Mouse (Mus musculus) heart, embryonic 15.5 days (tissue): ENCODE data around the gene Hjurp. TPM values are rescaled to one million over a fixed set of nuclear protein-coding genes. Genes with fewer than 3 reads are reported as not detected.

Experiments
- ATAC-seq: fragments of 200-750 bp; cut with Nextera tagmentation; replicated peaks from 2 replicates; pipeline ENCODE4 v1.8.0; 2017; ENCODE audit warnings: low read depth, moderate TSS enrichment; ENCODE audit not compliant: insufficient number of reproducible peaks, insufficient read depth, low FRiP score
- H3K27ac ChIP-seq: fragments of 300-500 bp; sonication (generic); 2 replicates; pipeline ENCODE4 v1.5.1; 2015; ENCODE audit warnings: mild to moderate bottlenecking, inconsistent platforms
- H3K27me3 ChIP-seq: fragments of 300-500 bp; sonication (generic); 2 replicates; pipeline ENCODE4 v1.6.1; 2015; ENCODE audit warnings: inconsistent platforms
- H3K36me3 ChIP-seq: fragments of 300-500 bp; sonication (generic); 2 replicates; pipeline ENCODE4 v1.6.1; 2015; ENCODE audit warnings: mild to moderate bottlenecking, inconsistent platforms
- H3K4me1 ChIP-seq: fragments of 300-500 bp; sonication (generic); replicated peaks from 2 replicates; pipeline ENCODE4 v1.6.1; 2015; ENCODE audit warnings: inconsistent platforms
- H3K4me2 ChIP-seq: fragments of 300-500 bp; sonication (generic); 2 replicates; pipeline ENCODE4 v1.6.1; 2015; ENCODE audit warnings: inconsistent platforms, mild to moderate bottlenecking, moderate library complexity
- H3K4me3 ChIP-seq: fragments of 300-500 bp; sonication (generic); 2 replicates; pipeline ENCODE4 v1.5.1; 2015; ENCODE audit warnings: mild to moderate bottlenecking, inconsistent platforms
- H3K9ac ChIP-seq: fragments of 300-500 bp; sonication (generic); 2 replicates; pipeline ENCODE4 v1.6.1; 2015; ENCODE audit warnings: mild to moderate bottlenecking, inconsistent platforms
- H3K9me3 ChIP-seq: fragments of 300-500 bp; sonication (generic); replicated peaks from 2 replicates; pipeline ENCODE4 v1.6.1; 2016; ENCODE audit warnings: inconsistent platforms
- WGBS: fragments of 180-500 bp; shearing (Covaris S2); methylation state at CpG from one replicate; pipeline ENCODE4 v1.1.7; 2015; ENCODE audit warnings: mixed read lengths; 5-methylcytosine and 5-hydroxymethylcytosine counted together
- polyA plus RNA-seq: library from polyadenylated mRNA; unstranded; fragments of >200 nt; fragmentation: Nextera tagmentation; extraction: Ambion mirVana; gene quantifications from 2 replicates; pipeline ENCODE4 v1.2.1, GENCODE M21; 2015

Gene Hjurp
- polyA plus RNA-seq, 1 experiment from 2014 or later = 93.4 TPM

DNA sequence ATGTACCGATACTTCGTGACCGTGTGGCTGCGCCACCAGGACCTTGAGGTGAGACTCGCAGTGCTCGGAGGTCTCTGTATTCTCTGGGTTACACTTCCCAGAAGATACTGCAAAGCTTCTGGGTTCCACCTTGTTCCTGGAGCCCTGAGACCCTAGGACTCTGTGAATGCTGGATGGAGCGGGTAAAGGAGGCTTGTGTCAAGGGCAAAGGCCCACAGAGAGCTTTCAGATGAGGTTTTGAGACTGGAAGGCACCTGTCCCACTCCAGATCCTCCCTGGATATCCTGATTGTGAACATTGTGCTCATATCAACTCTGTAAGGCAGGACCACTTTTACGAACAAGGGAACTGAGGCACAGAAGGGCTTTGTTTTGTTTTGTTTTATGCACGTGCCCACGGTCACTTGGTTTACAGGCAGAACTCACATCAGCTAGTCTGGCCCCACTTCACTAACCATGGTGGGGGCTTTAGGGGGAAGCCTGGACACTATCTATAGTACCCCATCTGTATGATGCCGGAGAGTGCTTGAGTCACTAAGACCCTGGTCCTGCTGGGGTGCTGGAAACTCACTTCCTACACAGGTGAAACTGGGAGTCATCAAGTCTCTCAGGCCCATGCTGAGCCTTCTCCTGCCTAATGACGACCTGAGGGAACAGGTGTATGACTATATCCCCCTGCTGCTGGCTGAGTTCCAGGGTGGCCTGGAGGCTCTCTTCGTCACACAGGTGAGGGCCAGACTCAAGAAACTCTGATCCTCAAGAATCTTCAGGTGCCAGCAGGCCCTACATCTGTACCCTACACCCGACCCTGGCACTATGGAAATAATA is 43.8 kb downstream of the Hjurp start:
- 60% methylated on average over 14 of the region's 14 CpGs for WGBS
- no peak overlapping the region for H3K4me3 ChIP-seq
- no peaks in the 10 kb centered on the region for H3K4me1 ChIP-seq
- H3K27ac ChIP-seq = no peak overlapping the region
- no peak for ATAC-seq
- H3K9ac ChIP-seq = no peak overlapping the region
- H3K9me3 ChIP-seq = peaks cover 64% of the 10 kb centered on the region
- H3K4me2 ChIP-seq = no peak overlapping the region
- no peaks in the 10 kb centered on the region for H3K27me3 ChIP-seq
- H3K36me3 ChIP-seq = no peaks in the 10 kb centered on the region

DNA sequence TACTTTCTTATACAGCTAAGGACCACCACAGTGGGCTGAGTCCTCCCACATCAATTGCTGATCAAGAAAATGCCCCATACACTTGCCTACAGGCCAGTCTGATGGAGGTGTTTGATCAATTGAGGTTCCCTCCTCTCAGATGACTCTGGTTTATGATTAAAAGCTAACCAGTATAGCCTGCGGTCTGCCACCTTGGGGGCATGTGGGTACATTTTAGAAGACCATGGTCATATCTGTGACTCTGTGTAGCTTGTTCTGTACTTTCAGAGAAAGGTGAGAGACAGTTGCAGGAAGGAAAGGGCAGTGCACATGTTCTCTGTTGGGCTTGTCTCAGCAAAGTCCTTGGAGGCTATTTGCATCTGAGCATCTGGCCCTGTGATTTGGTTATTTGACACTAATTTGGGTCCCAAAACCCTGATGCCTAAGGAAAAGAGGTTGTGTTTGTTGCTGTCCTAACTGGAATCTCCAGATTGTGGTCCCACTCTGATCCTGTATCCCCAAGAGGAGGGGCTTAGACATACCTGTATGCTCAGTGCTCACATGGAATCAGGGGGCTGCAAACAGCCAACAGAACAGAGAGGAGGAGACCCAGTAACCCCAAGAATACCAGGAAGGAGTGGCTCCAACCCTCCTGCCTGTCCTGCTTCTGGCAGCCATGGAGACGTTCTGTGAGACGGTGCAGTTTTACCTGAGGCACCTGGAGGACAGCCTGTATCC is 44.6 kb downstream of the Hjurp start:
- ATAC-seq = no peak
- H3K4me2 ChIP-seq = no peak overlapping the region
- no peak overlapping the region for H3K27ac ChIP-seq
- no peaks in the 10 kb centered on the region for H3K27me3 ChIP-seq
- no peaks in the 10 kb centered on the region for H3K36me3 ChIP-seq
- H3K9ac ChIP-seq = no peak overlapping the region
- no peak overlapping the region for H3K4me3 ChIP-seq
- no peaks in the 10 kb centered on the region for H3K4me1 ChIP-seq
- H3K9me3 ChIP-seq = peaks cover 61% of the 10 kb centered on the region
- WGBS = 48% methylated on average over 3 of the region's 3 CpGs

DNA sequence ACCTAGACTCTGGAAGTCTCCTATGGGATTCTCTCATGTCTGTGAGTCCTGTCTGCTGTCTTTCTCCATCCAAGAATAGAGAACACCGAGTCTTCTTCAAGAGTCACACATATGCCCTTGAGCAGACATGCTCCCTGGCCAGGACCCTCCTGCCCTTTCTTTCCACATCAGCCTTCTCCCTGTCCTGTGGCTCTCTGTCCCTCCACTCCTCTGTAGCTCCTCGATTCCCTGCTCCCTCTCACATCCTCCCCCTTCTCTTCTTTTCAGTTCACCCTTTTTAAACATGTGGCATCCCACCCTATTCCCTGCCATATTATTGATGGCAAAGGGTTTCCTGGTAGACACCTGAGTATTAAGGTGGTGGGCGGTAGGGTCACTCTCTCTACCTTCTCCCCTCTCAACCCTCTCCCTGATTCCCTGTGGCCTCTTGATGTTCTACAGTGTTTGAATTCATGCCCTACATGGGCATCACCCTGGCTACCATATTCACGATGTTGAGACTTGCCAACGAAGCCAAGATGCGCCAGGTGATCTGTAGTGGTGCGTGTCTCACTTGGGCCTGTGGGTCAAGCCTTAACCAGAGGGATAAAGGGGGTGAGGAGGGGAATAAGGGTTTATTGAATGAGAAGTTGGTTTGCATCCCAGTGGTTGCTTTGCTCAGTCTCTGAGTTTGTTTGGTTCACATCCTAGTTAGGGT is 45.5 kb downstream of the Hjurp start:
- no peak for ATAC-seq
- H3K4me3 ChIP-seq = no peak overlapping the region
- H3K4me1 ChIP-seq = no peaks in the 10 kb centered on the region
- H3K9ac ChIP-seq = no peak overlapping the region
- peaks cover 62% of the 10 kb centered on the region for H3K9me3 ChIP-seq
- H3K27ac ChIP-seq = no peak overlapping the region
- 57% methylated on average over 7 of the region's 7 CpGs for WGBS
- H3K4me2 ChIP-seq = no peak overlapping the region
- no peaks in the 10 kb centered on the region for H3K27me3 ChIP-seq
- H3K36me3 ChIP-seq = no peaks in the 10 kb centered on the region

DNA sequence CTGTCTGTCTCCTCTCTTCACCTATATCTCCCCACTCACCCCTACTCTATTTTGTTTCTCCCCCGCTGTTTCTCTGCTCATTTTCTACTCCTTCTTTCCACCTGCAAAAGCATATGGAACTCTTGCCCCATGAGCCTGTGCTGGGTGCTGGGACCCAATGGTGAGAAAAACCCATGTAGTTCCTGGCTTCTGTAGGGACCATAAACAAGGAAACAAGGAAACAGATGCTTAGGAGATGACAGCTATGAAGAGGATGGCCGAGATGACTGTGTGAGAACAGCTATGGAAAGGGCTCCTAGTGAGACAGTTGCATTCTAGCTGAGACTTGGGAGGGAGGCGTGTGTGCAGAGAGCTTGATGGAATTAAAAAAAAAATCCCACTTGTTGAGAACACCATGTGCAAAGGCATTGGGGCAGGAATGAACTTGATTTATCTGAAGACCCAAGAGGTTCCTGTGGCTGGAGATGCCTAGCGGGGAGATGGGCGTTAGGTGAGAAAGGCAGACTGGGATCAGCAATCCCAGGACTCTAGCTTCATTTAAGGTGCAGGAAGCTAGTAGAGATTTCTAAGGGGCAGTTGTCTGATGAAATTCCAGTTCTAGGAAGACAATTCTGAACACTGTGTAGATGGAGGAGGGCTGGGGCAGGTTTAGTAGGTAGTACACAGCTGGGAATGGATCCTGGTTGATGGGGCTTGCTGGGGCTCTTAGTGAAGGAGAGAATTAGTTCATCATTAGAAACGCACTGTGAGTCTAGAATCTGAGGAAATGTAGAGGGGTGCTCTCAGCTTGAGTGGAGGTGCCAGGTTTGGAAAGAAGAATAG is 46.2 kb downstream of the Hjurp start:
- H3K27ac ChIP-seq = no peak overlapping the region
- H3K9me3 ChIP-seq = peaks cover 66% of the 10 kb centered on the region
- no peaks in the 10 kb centered on the region for H3K27me3 ChIP-seq
- WGBS = 66% methylated on average over 6 of the region's 6 CpGs
- no peaks in the 10 kb centered on the region for H3K36me3 ChIP-seq
- no peak for ATAC-seq
- no peak overlapping the region for H3K4me2 ChIP-seq
- no peak overlapping the region for H3K4me3 ChIP-seq
- H3K9ac ChIP-seq = no peak overlapping the region
- H3K4me1 ChIP-seq = no peaks in the 10 kb centered on the region

DNA sequence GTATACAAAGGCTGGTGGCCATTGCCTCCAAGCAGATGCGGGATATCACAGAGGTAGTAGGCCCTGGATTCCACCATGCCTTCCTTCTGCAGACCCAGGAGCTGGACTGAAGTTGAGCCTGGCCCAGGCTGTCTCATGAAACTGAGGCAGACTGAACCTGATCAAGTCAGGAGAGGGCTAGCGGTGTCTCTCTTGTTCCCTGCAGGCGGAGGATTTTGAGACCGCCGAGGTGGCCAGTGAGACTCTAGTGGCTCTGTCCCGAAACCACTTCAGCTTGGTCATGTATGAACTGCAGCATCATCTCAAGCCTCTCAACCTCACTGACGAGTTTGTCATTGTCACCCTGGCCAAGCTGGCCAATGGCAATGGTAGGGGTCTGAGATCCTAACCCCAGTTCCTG is 47.0 kb downstream of the Hjurp start:
- Histone ChIP-seq H3K27me3 (no peaks in the 10 kb centered on the region), H3K4me2 (no peak overlapping the region), H3K9ac (no peak overlapping the region), H3K4me3 (no peak overlapping the region), H3K27ac (no peak overlapping the region), H3K36me3 (no peaks in the 10 kb centered on the region), H3K9me3 (peaks cover 72% of the 10 kb centered on the region), H3K4me1 (no peaks in the 10 kb centered on the region)
- ATAC-seq = no peak
- 69% methylated on average over 7 of the region's 7 CpGs for WGBS

DNA sequence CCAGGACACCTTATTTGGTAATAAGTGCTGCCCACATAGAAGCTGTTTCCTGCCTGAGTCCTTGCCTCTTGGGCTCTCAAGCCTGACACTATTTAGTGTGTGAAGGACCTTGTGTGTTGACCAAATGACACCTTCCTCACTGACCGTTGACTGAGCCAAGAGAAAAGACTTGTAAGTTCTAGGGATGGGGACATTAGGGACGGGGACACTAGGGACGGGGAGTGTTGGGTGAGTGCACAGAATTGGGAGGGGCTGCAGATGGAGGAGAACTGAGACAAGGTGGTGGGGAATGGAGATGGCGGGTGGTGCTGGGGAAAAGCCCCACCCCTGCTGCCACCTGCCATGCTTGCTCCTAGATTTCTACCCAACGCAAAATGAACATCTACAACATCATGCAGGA is 47.4 kb downstream of the Hjurp start:
- Histone ChIP-seq H3K27me3 (no peaks in the 10 kb centered on the region), H3K4me2 (no peak overlapping the region), H3K9me3 (peaks cover 69% of the 10 kb centered on the region), H3K27ac (no peak overlapping the region), H3K36me3 (no peaks in the 10 kb centered on the region), H3K4me3 (no peak overlapping the region), H3K9ac (no peak overlapping the region), H3K4me1 (no peaks in the 10 kb centered on the region)
- WGBS = 75% methylated on average over 5 of the region's 5 CpGs
- no peak for ATAC-seq

DNA sequence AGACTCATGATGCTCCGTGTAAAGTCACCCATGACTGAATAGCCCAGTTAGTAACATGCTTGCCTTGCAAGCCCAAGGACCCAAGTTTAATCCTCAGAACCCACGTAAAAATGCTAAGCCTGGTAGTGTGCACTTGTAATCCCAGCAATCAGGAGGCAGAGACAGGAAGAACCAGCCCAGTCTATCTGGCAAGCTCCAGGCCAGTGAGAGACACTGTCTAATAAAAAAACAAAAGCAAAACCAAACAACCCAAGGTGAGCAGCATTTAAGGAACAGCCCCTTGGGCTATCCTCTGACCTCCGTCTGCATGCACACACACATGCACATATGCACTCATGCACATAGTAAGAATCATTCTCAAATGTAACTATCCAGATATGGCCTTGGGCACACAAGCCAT is 47.9 kb downstream of the Hjurp start:
- Histone ChIP-seq H3K9ac (no peak overlapping the region), H3K36me3 (no peaks in the 10 kb centered on the region), H3K9me3 (peaks cover 66% of the 10 kb centered on the region), H3K4me3 (no peak overlapping the region), H3K4me1 (no peaks in the 10 kb centered on the region), H3K4me2 (no peak overlapping the region), H3K27me3 (no peaks in the 10 kb centered on the region), H3K27ac (no peak overlapping the region)
- ATAC-seq = no peak
- WGBS = 68% methylated on average over 3 of the region's 3 CpGs

DNA sequence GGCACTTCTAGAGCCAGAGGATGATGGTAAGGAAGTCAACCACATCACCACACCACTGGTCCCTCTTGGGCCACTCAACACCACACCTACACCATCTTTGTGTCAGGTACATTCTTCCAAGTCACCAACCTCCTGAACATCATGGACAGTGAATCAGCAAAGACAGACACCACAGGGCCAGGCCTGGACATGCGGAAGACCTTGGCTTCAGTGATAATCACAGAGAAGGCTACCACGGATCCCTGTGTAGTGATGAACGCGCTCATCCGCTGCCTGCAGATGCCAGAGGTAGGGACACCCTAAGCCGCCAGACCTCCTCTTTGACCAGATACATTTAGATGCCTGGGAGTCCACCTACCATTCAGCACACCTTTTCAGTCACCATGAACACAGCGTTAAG is 49.3 kb downstream of the Hjurp start:
- no peak overlapping the region for H3K4me2 ChIP-seq
- peaks cover 55% of the 10 kb centered on the region for H3K9me3 ChIP-seq
- H3K4me1 ChIP-seq = no peaks in the 10 kb centered on the region
- H3K36me3 ChIP-seq = no peaks in the 10 kb centered on the region
- 66% methylated on average over 7 of the region's 7 CpGs for WGBS
- ATAC-seq = no peak
- H3K27ac ChIP-seq = no peak overlapping the region
- H3K9ac ChIP-seq = no peak overlapping the region
- no peak overlapping the region for H3K4me3 ChIP-seq
- H3K27me3 ChIP-seq = no peaks in the 10 kb centered on the region

DNA sequence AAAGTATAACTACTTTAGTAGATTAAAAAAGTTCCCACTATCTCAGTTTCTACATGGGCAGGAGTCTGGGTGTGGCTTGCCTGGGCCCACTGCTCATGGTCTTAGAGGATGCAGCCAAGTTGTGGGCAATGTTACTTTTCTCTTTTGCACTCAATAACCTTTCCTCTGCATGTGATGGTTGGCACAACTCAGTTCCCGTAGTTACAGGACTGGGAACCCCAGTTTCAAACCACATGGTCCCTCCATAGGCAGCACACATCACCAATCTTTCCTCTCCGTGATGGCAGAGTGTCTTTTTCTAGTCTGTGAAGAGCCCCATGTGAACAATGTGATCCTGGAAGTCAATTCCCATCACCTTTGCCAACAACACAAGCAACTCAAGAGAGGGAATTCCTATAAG is 50.0 kb downstream of the Hjurp start:
- WGBS = 52% methylated on average over 2 of the region's 2 CpGs
- H3K27ac ChIP-seq = no peak overlapping the region
- no peak overlapping the region for H3K4me2 ChIP-seq
- H3K9ac ChIP-seq = no peak overlapping the region
- no peaks in the 10 kb centered on the region for H3K36me3 ChIP-seq
- no peak for ATAC-seq
- peaks cover 49% of the 10 kb centered on the region for H3K9me3 ChIP-seq
- H3K4me3 ChIP-seq = no peak overlapping the region
- no peaks in the 10 kb centered on the region for H3K4me1 ChIP-seq
- H3K27me3 ChIP-seq = no peaks in the 10 kb centered on the region

DNA sequence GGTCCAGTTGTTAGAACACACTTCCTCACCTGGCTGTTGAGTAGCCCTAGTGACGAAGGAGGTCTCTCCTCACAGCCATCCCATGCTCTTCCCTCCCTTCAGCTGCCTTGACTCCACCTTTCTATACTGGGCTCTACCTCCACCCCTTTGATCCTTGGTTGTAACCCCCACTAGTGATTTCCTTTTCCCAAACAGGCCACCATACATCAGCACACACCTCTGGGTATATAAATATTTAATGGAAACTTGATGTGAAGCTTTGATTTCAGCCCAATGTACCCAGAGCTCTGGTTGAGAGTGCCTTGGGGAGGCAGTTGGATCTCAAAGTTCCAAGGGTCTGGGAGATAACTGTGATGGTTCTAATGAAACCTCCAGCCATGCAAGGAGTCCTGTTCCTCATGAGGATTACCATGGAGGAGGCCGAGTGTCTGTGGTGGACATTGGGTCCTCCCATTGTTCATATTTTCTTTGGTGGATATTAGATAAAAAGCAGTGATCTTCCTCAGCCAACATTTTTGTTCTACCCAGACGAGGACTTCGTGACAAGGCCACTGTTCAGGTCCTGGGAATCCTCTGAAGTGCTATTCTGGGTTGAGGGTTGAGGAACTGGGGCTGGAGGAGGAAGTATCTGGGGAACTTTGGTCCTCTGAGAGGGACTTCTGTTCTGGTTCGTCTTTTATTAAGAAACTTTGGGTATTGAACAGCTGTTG is 50.6 kb downstream of the Hjurp start, which contains the start of gene Mroh2a:
TSS of gene Mroh2a (plus strand) at position 317 of the 710 bp plus-strand sequence.
- no peaks in the 10 kb centered on the region for H3K27me3 ChIP-seq
- no peak within 1 kb of the TSS for H3K4me3 ChIP-seq
- no peak within 1 kb of the TSS for H3K27ac ChIP-seq
- H3K9ac ChIP-seq = no peak within 1 kb of the TSS
- H3K9me3 ChIP-seq = peaks cover 48% of the 10 kb centered on the region
- H3K4me1 ChIP-seq = no peaks in the 10 kb centered on the region
- no peaks in the 10 kb centered on the region for H3K36me3 ChIP-seq
- no peak for ATAC-seq
- WGBS = 46% methylated on average over 5 of the region's 5 CpGs
- H3K4me2 ChIP-seq = no peak within 1 kb of the TSS
